Mouse (Mus musculus) urinary bladder, adult 18-20 months (tissue): ENCODE results near the gene Frmd4b.
A peak's percentile ranks its signal among the peaks of the same experiment; 100 is the strongest.

ENCODE experiments used
- DNase-seq, 2 experiments: peaks; one replicate each; pipeline ENCODE4 v3.0.0; 2022; ENCODE audit warnings: low spot score in 2 of 2, mixed read lengths in 2 of 2

Frmd4b gene

DNA sequence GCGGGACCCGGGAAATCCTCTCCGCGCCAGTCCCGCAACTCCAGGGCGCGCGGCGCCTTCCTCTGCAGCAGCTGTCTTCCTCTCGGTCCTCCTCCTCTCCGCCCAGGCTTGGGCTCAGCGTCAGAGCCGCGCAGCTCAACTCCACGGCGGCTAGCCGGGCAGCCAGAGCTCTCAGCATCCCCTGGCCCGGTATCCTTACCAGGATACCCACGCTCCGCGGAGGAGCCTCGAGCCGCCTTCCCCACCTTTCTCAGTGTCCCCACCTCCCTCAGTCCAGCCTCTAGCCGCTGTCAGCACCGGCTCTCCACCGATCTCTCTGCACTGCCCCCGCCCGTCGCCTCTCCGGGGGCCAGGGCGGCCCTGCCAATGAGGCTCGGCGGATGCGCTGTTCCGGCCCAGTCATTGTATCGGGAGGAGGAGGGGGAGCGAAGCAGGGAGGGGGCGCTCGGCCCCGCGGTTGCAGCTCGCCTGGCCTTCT is at the start of gene Frmd4b:
Gene Frmd4b (minus strand): TSS at position 276 of the 478 bp plus-strand sequence.
- peak in 1 of 2 experiments; percentile 31 for DNase-seq

DNA sequence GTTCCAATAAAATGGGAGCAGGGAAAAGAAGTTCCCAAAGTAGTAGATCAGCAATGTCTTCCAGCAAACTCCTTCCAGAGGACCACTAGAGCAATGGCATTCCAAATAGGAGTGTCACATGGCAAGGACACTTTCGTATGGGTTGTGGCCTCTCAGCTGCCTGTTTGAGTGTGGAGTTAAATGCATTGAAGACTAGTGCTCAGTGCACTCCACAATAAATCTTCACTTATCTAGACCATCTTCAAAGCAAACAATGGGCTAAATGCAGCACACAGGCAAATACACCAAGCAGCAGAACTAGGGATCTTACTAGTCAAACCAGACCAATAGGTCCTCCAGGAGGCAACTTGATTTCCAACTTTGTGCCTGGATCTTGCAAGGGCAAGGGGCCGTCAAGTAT is 49.1 kb upstream of the Frmd4b start:
- no peak for DNase-seq

DNA sequence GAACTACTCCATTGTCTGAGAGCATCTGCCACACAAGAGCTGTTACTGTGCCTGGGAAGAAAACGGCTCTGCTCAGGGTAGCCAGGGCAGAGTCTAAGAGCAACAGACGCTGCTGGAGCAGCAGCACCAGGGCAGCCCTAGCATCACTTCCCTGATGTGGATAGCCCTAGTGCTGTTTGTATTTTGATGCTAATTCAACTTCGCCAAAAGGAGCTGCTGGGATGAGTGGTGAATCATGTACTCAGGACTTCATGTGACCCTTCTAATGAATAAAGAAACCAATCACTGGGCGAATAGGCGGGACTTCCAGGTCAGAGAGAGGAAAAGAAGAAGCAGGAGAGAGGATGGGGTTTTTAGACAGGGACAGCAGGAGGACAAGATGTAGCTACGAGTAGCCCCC is 41.6 kb upstream of the Frmd4b start:
- no peak for DNase-seq

DNA sequence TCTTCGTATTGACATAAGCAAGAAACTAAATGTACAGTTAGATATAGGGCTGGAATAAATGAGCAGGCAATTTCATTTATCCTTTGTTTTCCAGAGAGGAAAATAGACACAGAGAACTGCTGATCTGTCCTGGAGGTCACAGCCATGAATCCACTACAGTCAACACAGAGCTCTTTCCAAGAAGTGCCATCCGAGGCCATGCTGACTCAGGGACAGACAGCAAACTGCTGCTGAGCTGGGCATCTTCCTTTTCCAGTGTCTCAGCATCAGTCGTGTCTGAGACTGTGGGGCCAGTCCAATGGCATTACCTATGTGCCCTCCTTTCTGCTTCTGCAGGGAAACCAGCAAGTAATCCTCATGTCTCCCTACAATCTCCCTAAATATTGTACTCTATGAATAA is 38.6 kb upstream of the Frmd4b start:
- no peak for DNase-seq

DNA sequence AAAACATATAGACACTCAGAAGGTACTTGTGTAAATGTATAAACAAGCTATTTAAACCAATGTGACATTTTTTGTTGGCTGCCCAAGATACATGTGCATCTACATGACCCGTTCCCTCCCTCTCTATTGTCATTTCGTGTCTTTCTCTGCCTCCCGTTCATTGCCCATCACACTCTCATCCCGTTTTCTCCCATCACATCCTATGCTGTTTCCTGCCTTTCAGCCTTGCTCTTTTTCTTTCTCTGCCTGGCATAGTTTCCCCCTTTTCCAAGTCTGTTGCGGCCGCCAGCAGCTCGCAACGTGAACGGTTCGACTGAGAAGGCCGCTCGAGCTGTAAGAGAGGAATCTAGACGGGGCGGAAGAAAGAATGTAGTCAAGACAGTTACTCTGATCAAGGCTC is 30.2 kb upstream of the Frmd4b start:
- no peak for DNase-seq

DNA sequence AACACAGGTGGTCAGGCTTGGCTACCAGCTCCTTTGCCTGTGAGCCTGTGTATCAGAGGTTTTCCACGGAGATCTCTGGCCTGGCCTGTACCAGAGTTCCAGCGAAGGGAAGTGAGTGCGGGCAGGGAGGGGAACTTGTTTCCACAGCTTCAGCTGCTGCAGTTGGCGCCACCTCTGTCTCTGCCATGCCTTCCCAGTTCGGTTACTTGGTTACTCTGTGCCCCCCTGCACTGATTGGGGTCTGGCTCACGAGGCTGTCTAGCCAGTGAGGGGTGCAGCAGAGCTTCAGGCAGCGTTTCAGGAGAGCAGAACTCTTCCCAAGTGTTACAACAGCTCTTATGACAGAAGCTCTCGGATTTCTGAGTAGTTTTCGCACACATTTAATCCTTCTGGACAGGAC is 6.0 kb upstream of the Frmd4b start:
- no peak for DNase-seq

DNA sequence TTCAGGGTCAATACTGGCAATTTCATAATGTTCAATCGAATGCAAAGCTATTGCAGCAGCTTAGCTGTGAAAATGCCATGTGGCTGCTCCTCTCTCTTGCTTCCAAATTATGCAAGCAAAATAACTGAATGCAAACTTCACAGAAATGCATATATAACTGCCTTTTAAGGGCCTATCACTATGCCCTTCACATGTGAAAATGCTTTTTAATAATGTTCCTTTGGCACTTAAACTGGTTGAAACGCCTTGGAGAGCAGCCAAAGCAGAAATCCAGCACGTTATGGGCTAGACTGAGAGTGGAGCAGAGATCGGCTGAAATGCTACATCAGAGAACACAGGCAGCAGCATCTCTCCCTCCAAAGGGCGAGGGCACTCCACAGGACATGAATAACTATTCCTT is 4.9 kb upstream of the Frmd4b start:
- no peak for DNase-seq

DNA sequence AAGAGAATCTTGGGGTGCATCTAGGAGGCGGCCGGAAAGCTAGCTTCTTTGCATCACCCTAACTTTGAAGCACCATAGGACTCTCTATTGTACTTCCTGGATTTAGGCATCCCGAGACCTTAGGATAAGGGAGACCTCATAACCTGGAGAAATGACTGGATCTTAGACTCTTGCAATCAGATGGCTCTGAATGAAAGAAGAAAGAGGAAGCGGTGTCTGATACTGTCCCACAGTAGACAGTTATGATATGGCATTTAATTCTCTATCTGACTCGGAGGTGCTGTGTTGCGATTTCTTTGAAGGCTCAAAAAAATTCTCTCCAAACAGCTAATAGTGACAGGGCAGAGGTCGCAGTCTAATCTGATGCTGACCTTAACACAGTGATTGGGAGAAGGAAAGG is 433 bp upstream of the Frmd4b start:
- no peak for DNase-seq

DNA sequence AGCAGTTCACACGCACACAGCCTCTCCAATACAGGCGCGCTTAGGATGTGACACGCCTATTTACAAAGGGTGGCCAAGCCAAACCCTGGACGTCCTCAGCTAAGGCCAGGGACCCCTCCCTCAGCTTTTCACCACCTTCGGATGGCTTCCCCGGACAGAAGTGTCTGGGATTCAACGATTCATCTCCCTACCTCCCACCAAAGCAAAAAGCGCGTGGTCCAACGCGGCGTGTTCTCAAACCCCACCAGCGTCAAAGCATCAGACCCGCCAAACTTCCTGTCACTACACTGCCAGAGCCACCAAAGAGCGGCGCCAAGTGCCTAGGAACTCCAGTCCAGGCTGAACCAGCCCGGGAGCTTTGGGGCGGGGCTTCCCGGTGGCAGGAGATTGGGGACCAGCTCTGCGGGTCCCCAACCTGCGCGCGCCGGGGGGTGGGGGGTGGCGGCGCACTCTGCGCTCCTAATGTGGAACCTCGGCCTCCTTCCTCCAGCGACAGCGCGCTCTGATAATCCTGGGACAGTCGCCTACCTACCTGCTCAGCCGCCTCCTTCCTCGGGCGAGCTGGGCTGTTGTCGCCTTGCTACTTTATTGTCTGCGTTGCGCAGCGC is 579 bp downstream of the Frmd4b start:
- DNase-seq = peak; percentile 18 to 51

DNA sequence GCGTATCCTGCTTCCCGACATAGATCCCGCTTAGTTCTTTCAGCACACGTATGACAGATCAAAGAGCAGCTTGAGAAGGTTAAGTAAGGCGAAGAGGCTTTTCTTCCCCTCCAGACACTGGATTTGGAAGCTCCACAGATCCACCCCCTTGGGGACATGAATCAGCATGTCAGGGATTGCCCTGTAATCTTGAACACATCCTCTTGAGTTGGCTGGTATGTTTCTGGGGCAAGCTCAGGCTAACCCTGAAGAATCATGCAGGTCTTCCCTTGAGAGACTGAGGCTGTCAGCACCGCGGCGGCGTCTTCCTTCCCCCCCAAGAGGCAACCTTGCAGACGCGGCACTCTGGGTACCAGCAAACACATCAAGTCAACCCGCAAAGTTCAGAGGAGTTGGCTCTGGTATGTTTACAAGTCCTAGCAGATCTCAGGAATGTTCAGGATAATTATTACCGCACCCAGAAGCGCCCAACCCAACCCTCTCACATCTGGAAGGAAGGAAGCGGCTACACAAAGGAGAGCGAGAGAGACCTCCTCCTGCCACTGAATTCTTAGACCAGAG is 1.4 kb downstream of the Frmd4b start:
- DNase-seq = peak in 1 of 2 experiments; percentile 20

DNA sequence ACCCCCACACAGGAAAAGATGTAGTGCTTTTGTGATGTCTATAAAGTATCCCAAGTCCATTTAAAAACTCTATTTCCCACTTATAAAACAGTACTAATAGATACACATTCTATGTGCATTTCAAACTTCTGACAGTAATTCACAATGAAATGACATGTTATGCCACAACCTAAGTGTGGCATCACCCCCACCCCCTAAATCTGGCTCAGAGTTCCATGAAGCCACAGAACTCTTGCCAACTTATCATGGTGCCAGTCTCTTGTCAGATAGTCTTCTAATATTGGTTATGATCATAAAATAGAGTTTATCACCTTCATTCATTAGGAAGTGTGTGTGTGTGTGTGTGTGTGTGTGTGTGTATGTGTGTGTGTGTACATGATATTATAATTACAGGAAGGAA is 3.2 kb downstream of the Frmd4b start:
- no peak for DNase-seq

DNA sequence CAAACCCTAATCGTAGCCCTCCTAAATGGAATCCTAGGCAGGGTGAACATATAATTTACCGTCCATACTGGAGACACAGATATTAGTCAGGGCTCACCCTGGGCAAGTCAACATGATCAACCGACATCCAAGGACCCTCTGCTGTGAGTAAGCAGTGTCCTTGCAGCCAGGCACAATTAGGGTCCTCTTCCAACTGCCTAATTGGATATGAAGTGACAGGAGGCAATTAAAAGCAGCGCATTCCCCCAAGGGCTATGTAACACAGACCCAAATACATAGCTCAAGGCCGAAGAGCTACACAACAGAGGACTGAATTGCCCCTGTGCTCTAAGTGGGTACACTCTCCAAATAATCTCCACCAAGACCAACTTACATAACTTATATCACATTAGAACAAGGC is 4.5 kb downstream of the Frmd4b start:
- no peak for DNase-seq

DNA sequence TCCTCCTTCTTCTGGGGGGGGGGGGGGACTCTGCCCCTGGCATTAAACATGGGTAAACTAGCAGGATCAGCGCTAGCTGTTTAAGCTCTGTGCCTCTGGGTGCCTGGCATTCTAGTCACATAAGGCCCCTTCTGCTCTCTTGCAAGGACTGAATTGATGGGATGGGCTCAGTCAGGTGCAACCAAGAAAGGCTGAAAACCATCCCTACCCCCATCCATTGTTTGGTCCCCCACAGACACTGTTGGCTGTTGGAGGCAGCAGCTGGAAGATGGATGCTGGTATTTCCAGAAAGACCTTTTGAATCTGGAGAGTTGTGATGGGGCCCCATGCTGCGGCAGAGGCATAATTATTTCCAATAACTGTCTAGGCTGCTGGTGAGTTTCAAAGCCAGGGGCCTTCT is 7.3 kb downstream of the Frmd4b start:
- DNase-seq = no peak

DNA sequence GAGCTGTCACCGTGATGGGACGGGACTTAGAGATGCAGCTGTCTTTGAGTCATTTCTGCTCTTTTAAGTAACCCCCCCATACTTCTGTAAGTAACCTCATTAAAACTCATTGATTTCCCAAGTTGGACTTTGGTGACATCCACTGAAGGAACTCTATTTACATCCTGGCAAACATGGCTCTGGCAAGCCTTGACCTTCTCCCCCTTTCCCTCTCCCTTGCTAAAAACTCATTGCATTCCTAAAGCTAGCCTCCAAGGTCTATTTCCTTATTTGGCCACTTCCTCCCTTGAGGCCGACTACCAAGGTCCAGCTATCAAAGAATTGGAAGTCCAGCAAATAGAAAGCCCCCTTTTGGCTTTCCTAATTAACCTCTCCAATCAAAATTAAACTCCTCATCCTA is 9.7 kb downstream of the Frmd4b start:
- DNase-seq = no peak

DNA sequence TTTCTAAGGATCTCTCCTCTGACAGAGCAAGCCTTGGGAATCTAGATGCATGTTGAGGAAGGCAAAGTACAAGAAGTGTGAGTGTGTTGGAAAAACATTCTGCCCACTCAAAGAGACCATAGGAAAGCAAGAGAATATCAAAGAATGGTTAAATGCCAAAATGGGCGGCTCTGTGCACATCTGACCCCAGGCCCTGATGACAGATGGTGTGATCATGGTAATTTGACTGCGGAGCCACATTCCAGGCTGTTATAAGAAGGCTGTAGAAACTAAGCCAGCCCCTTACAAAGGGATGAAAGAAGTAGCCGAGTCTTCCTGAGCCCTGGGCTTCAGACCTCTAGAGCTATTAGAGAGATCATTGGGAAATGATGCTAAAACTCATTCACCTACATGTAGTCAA is 22.1 kb downstream of the Frmd4b start:
- no peak for DNase-seq

DNA sequence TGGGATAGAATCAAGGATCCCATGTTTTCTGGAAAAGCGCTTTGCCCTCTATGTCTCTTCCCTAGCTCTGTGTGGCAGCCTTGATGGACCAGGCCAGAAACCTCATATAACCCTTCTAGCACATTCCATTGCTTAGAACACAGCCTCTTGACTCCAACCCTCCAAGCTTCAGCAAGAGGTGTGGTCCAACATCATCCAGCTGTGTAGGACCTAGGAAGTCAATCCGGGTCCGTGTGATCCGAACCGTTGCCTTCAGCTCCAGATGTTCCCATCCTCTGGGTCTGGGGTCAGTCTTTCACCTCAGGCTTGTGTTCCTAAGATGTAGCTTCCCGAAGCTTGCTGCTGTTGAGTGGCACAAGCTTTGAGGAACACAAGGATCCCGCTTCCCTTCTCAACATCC is 22.8 kb downstream of the Frmd4b start:
- DNase-seq = no peak

DNA sequence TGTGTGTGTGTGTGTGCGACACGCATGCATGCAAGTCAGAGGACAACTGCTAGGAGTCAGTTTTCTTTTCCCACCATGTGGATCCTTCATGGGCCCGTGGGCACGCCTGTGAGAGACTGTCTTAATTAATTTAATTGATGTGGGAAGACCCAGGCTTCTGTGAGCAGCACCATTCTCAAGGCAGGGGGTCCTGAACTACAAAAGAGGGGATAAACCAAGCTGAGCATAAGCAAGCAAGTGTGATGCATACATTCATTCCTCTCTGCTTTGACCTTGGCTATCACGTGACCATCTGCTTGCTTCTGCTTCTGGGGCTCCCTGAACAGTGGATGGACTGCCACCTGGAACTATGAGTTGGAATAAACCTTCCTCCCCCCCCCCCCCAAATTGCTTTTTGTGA is 27.1 kb downstream of the Frmd4b start:
- DNase-seq = no peak

DNA sequence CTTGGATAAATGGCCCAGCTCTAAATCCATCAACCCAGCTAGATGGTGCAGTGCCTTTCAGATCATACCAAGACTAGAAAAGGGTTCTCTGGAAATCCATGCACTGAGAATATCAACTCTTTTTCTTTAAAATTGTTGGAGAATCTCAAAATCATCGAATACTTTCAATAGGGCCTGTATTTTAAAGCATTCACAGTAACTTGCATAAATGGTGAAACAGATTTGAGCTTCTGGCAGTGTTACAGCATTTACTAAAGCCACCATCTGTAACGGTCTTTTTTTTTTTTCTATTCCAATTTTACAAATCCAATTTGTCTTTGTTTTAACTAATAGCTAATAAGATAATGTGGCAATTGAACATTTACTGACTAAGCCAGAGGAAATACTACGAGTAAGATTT is 27.8 kb downstream of the Frmd4b start:
- DNase-seq = no peak

DNA sequence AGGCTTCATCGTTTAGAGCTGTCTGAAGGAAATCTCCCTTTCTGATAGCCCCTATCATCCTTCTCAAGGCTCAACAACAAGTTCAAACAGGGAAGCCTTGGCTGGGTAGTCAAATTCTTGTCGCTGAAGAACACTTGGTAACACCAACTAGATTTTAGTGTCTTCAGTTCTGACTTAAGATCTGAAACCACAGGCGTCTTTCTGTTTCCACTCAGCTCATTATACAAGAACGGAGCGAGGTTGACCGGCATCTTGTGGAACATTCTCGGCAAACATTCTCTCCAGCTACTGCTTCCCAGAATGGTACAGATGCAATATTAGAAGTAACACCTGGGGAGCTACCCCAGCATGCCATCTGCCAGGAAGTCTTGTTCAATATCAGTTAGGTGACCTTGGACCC is 28.3 kb downstream of the Frmd4b start:
- no peak for DNase-seq

DNA sequence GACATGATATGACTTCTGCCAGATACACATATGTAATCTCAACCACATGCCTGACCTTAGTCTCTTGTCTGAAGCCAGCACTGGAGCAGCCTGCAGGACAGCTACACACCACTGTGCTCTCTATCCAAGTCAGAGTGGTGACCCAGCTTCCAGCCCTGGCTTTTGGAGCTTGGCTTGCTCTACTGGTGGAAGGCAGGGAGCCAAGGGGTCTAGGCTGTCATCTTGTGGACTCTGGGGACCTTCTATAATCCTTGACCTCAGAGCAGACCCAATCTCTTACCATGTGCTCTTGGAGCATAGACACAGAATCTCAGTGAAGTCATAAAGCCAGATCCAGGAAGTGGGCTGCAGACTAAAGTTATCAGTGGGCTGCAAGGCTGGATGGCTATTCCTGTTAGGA is 30.7 kb downstream of the Frmd4b start:
- no peak for DNase-seq

DNA sequence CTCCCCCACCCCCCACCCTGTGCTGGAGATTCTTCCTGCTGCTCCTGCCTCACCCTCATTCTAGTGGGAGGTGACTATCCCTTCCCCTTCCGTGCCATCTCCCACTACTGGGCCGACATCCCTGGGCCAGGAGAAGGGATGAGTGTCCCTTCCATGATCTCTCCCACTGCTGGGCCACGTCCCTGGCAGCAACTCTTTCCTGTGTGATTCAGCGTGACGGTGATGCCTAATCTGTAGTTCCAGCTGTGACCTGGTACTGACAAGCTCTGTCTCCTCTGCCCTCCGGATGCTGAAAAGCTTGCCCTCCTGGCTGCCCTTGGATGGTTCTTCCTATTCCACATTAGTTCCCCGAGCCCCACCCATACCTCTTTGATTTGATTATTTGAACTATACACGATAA is 31.3 kb downstream of the Frmd4b start:
- no peak for DNase-seq

DNA sequence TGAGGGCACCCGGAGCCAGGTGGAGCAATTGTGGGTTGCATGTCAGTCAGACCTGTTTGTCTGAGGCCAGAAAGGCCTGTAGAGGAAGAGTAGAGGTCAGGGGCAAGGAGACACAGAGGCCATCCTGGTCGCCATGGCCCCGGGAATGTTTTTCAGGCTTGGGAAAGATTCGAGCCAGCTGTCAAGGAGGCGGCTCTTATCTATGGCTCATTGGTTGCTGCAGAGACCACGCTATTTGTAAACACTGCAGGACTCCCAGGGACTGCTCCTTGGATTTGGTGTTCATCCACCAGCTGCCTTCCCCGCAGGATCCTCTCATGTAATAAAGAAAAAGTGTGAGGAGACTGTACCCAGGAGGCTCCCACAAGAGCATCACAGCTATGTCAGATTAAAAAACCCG is 34.6 kb downstream of the Frmd4b start:
- no peak for DNase-seq

DNA sequence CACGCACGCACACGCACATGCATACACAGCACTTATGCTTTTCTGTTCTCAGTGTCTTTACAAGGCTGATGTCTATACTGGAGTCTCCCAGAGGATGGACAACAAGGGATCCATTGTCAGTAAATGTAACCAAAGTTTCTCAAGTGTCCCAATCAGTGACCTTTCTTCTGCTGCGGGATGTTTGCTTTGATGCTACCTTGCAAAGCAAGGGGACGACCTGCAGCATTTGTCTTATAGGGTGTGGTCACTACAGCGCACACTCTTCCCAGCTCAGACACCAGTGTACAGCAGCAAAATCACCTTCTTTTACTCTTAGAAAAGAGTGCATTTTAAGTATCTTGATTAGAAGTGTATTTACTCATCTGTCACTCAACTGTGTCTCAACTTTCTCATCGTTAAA is 35.4 kb downstream of the Frmd4b start:
- no peak for DNase-seq

DNA sequence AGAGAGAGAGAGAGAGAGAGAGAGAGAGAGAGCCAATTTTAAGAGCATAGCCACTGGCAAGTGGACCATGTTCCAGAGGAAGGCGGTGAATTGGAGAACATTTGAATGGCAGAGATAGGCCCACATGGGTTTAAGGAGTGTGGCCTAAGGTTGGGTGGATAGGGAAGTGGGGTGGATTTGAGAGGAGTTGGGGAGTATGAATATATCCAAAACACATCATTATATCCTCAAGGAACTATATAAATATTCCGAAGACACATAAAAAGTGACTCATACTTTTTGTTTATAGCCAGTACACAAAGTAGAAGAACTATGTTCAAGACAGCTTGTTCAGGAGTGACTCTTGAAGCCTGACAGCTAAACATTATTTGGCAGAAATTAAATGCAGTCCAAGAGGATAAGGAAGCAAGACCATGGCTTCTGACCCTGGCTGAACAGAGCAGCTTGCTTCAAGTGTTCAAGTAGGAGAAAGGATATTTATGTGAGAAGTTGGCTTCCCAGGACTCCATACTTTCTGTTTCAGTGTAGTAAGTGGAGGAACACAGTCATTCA is 36.8 kb downstream of the Frmd4b start:
- no peak for DNase-seq
